Mouse (Mus musculus) lung, postnatal 36 days (tissue): ENCODE results near the gene Casz1.
A peak's percentile ranks its signal among the peaks of the same experiment; 100 is the strongest.

Experiments
- DNase-seq: peaks from one replicate; pipeline ENCODE4 v3.0.0; 2022; ENCODE audit warnings: mixed read lengths

The Casz1 gene

GRCm38 (mm10) chr4:148847636-148848035 is 43.4 kb downstream of the Casz1 start:
- DNase-seq, result no peak

GRCm38 (mm10) chr4:148849437-148849836 is 45.2 kb downstream of the Casz1 start:
- DNase-seq, result no peak

- no peak for DNase-seq
Observed at GRCm38 (mm10) chr4:148853057-148853456, 48.8 kb downstream of the Casz1 start.

- no peak for DNase-seq
Observed at GRCm38 (mm10) chr4:148854093-148854492, 49.9 kb downstream of the Casz1 start.

GRCm38 (mm10) chr4:148855527-148855926 is 51.3 kb downstream of the Casz1 start:
- DNase-seq, result no peak

GRCm38 (mm10) chr4:148856216-148856615 is 52.0 kb downstream of the Casz1 start:
- no peak for DNase-seq

GRCm38 (mm10) chr4:148857398-148858084 is 53.3 kb downstream of the Casz1 start:
- no peak for DNase-seq

GRCm38 (mm10) chr4:148858194-148858593 is 54.0 kb downstream of the Casz1 start:
- peak; percentile 71 for DNase-seq

- no peak for DNase-seq
Observed at GRCm38 (mm10) chr4:148859415-148859814, 55.2 kb downstream of the Casz1 start.

- no peak for DNase-seq
Observed at GRCm38 (mm10) chr4:148859906-148860491, 55.8 kb downstream of the Casz1 start.

- DNase-seq, result no peak
Observed at GRCm38 (mm10) chr4:148860636-148861035, 56.4 kb downstream of the Casz1 start.

- DNase-seq, result no peak
Observed at GRCm38 (mm10) chr4:148866812-148867470, 62.7 kb downstream of the Casz1 start.

GRCm38 (mm10) chr4:148867721-148868397 is 63.6 kb downstream of the Casz1 start:
- DNase-seq, result peak; percentile 80

- peak; percentile 75 for DNase-seq
Observed at GRCm38 (mm10) chr4:148869566-148869965, 65.3 kb downstream of the Casz1 start.

- no peak for DNase-seq
Observed at GRCm38 (mm10) chr4:148870496-148870895, 66.3 kb downstream of the Casz1 start.

- DNase-seq, result peak; percentile 56
Observed at GRCm38 (mm10) chr4:148871751-148872334, 67.6 kb downstream of the Casz1 start.

GRCm38 (mm10) chr4:148872372-148872771 is 68.1 kb downstream of the Casz1 start:
- no peak for DNase-seq

- peak; percentile 91 for DNase-seq
Observed at GRCm38 (mm10) chr4:148872783-148873182, 68.6 kb downstream of the Casz1 start.

GRCm38 (mm10) chr4:148876166-148876565 is 71.9 kb downstream of the Casz1 start:
- DNase-seq, result no peak

GRCm38 (mm10) chr4:148876867-148877266 is 72.6 kb downstream of the Casz1 start:
- DNase-seq, result no peak

GRCm38 (mm10) chr4:148878192-148878983 is 74.2 kb downstream of the Casz1 start:
- no peak for DNase-seq

GRCm38 (mm10) chr4:148878984-148879610 is 74.9 kb downstream of the Casz1 start:
- peak; percentile 82 for DNase-seq
